Mouse (Mus musculus) frontal cortex, adult (tissue): Measurements from ENCODE around the gene Ccdc69.
"Not testable (repeated sequence)": the region's sequence is repeated elsewhere in the genome, so short reads cannot be mapped to it uniquely, and the experiment has no call there.

Source experiments
- ATAC-seq: cut with Nextera tagmentation; 2 replicates; pipeline ENCODE4 v1.9.2; 2017; ENCODE audit warnings: mild to moderate bottlenecking, moderate library complexity, mixed read lengths; ENCODE audit not compliant: low TSS enrichment

Ccdc69 gene

GRCm38 (mm10) chr11:55077331-55078231 is at the start of gene Ccdc69:
Gene Ccdc69 (minus strand): TSS chr11:55078131.
- peak; percentile 84 for ATAC-seq

GRCm38 (mm10) chr11:55126663-55127062 is 48.7 kb upstream of the Ccdc69 start:
- no peak for ATAC-seq

- no peak for ATAC-seq
Measured at GRCm38 (mm10) chr11:55121430-55121829, 43.5 kb upstream of the Ccdc69 start.

GRCm38 (mm10) chr11:55120821-55121271 is 42.9 kb upstream of the Ccdc69 start:
- no peak for ATAC-seq

- ATAC-seq = no peak
Measured at GRCm38 (mm10) chr11:55120279-55120678, 42.3 kb upstream of the Ccdc69 start.

- ATAC-seq = no peak
Measured at GRCm38 (mm10) chr11:55117031-55117430, 39.1 kb upstream of the Ccdc69 start.

- ATAC-seq = no peak
Measured at GRCm38 (mm10) chr11:55116004-55116403, 38.1 kb upstream of the Ccdc69 start.

- no peak for ATAC-seq
Measured at GRCm38 (mm10) chr11:55114291-55114690, 36.4 kb upstream of the Ccdc69 start.

GRCm38 (mm10) chr11:55113861-55114250 is 35.9 kb upstream of the Ccdc69 start:
- ATAC-seq = not testable (repeated sequence)

- ATAC-seq = no peak; the same call in 1 of the 2 replicates
Measured at GRCm38 (mm10) chr11:55113209-55113860, 35.4 kb upstream of the Ccdc69 start.

- no peak for ATAC-seq
Measured at GRCm38 (mm10) chr11:55110566-55111169, 32.7 kb upstream of the Ccdc69 start.

- ATAC-seq = no peak
Measured at GRCm38 (mm10) chr11:55109521-55110300, 31.8 kb upstream of the Ccdc69 start.

GRCm38 (mm10) chr11:55106636-55107035 is 28.7 kb upstream of the Ccdc69 start:
- no peak for ATAC-seq

GRCm38 (mm10) chr11:55105389-55105788 is 27.5 kb upstream of the Ccdc69 start:
- no peak for ATAC-seq

- ATAC-seq = no peak
Measured at GRCm38 (mm10) chr11:55103229-55103628, 25.3 kb upstream of the Ccdc69 start.

GRCm38 (mm10) chr11:55102015-55102414 is 24.1 kb upstream of the Ccdc69 start:
- no peak for ATAC-seq

- ATAC-seq = no peak
Measured at GRCm38 (mm10) chr11:55099868-55100267, 21.9 kb upstream of the Ccdc69 start.

GRCm38 (mm10) chr11:55099019-55099771 is 21.3 kb upstream of the Ccdc69 start:
- no peak for ATAC-seq

GRCm38 (mm10) chr11:55098189-55098915 is 20.4 kb upstream of the Ccdc69 start:
- peak; percentile 48; the same call in 1 of the 2 replicates for ATAC-seq
